Mouse (Mus musculus): ENCODE measurements around the gene Prrx2. TPM values are rescaled to one million over a fixed set of nuclear protein-coding genes. Genes with fewer than 3 reads are reported as not detected.

The Prrx2 gene
- total RNA-seq, 2 experiments from 2014 or later = 0.46 to 2.2 TPM

DNA sequence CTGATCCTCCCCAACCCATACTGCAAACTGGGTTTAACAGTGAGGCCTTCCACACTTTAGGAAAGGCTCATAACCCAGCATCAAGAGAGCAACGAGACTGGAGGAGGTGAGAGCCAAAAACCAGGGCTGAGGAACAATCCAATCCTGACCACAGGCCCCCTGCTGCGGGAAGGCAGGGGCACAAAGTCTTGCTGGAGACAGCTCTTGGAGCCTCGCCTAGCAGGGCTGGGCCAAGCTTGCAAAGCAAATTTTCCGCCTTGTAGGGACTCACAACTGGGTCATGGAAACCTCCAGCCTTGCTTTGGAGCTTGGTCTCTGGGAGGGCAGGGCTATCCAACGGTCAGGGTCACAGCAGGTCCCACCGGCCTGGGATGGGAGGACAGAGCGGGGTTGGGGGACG is 36.1 kb downstream of the Prrx2 start:
- peak in 1 of 2 experiments; percentile 30 for DNase-seq

DNA sequence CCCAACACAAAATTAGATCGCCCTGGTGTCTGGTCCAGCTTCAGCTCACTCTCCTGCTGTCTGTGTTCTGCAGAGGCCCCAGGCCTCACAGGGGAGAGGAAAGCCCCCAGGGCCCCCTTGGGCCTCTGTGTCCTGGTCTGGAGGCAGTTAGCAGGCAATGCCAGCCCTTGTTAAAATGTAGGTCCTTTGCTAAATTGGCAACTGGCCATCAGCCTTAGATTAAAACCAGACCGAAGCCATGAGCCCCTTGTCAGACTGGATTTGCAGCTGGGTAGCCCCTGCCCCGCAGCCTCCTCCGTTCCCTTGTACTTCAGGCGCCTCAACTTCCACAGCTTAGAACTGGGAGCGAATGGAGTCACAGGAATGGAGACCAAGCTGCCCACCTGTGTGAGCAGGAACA is 37.9 kb downstream of the Prrx2 start:
- no peak for DNase-seq

GRCm38 (mm10) chr2:30874445-30874844 is 39.7 kb downstream of the Prrx2 start:
- DNase-seq = no peak

- no peak for DNase-seq
Measured at GRCm38 (mm10) chr2:30875096-30875495, 40.3 kb downstream of the Prrx2 start.

GRCm38 (mm10) chr2:30875621-30876432 is 41.1 kb downstream of the Prrx2 start:
- no peak for DNase-seq

GRCm38 (mm10) chr2:30879481-30879880 is 44.7 kb downstream of the Prrx2 start:
- no peak for DNase-seq

DNA sequence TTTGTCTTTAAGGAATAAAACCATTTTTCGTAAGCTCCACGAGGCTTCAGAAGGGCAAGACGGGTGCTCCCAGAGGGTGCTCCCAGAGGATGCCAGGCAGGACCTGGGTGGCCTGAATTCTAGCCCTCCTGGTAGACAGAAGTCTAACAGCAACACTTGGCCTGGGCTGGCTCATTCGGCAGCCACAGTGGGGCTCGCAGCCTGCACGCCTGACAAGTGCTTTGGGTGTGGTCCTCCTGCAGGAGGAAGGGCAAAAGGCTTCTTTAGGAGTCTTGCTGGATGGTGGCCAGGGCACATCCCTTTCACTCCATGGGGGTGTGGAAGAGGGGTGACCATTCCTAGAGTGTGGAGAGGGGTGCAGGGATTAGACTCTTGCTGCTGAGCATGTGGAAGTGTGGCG is 46.4 kb downstream of the Prrx2 start:
- DNase-seq = no peak

DNA sequence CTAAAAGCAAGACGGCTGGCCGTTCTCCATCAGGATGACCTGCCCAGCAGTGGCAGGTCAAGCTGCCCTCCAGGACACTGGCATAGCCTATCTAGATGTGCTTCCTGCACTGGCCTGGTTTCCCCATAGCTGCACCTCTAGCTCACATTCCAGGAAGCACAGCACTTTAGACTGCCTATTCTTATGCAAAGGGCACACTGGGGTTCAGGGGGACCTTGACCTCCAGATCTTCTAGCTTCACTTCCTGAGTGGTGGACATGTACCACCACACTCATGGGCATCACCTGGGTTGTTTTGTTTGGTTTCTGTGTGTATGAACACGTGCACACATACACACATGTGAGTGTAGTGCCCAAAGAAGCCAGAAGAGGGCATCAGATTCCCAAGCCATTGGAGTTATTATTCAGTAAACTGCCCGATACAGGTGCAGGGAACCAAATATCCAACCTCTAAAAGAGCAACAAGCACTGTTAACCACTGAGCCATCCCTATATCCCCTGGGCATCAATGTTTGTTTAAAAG is 50.1 kb downstream of the Prrx2 start:
- no peak for DNase-seq

DNA sequence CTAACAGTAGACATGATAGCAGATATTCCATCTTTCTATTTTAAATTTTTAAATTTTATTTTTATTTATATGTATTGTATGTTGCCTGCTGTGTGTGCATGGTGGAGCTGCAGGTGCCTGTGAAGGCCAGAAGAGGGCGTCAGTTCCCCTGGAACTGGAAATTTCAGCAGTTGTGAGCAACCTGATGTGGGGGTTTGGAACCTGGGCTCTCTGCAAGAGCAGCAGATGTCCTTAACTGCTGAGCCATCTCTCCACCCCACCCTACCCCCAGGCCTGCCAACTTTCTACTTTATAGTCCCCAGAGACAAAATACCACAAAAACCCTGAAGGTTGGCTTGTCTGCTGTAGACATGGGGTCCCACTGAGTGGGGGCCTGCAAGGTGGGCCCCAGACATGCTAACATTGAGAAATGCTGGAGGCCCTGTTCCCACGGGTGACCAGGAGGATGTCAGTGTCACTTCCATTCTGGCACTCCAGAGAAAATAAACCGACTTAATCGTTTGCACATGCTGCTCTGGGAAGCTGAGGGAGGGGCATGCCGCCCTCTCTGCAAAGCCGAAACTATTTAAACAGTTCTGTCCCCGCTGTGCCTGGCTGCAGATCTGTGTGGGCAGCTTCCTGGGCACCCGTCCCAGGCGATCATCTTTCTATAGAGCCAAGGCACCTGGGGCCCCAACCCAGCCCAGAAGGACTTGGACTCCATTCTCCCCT is 50.8 kb downstream of the Prrx2 start:
- no peak for DNase-seq

DNA sequence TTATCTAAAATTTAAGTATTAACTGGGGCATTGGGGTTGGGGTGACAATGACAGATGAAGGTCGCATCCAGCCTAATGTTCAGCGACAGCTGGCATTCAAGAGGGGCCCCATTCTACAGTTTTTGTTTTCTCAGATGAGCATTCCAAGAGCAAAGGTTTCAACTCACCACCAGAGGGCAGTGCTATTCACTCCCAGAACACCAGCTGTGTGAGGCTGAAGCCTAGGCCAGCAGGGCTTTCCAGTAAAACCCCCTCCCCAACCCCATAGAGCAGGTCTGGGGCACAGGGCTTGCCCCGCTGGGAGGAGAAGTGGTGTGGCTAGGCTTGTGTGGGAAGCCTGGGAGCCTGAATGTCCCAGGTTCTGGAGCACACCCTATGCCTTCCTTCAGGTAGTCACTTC is 56.2 kb downstream of the Prrx2 start:
- peak; percentile 51 to 61 for DNase-seq

DNA sequence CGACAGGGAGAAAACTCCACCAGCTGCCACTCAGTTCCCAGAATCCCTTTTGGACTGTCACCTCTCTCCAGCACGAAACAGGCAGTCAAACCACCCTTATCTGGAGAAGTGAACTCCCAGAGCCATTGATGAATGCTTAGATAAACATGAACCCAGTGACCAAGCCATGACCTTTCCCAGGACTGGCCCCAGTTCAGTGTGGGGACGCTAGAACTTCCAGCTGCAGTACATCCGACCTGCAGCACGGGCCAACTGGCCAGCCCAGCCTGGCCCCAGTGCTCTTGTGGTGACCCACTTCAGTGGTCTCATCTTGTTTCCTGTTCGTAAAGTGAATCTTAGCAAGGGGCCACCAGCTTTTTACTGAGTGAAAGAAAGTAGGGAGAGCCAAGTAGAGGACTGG is 58.6 kb downstream of the Prrx2 start:
- DNase-seq = peak in 1 of 2 experiments; percentile 42

- no peak for DNase-seq
Measured at GRCm38 (mm10) chr2:30893946-30894345, 59.2 kb downstream of the Prrx2 start.

DNA sequence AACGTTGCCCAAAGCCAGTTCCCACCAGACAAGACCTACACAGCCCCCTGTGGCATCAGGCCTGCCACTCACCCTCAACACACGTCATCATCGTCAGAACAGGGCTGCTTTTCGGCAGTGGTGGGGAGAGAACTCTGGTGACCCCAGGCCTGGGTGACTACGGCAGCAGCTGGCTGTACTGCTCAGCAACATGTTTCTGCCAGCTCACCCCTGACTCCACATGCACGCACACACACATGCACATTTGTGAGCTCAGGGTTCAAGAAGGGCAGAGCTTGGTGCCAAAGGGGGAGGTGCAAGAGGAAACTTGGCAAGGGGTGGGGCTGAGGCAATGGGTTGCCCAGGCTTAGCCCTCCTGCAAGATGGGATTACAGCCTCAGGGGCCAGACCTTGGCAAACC is 62.5 kb downstream of the Prrx2 start:
- no peak for DNase-seq

DNA sequence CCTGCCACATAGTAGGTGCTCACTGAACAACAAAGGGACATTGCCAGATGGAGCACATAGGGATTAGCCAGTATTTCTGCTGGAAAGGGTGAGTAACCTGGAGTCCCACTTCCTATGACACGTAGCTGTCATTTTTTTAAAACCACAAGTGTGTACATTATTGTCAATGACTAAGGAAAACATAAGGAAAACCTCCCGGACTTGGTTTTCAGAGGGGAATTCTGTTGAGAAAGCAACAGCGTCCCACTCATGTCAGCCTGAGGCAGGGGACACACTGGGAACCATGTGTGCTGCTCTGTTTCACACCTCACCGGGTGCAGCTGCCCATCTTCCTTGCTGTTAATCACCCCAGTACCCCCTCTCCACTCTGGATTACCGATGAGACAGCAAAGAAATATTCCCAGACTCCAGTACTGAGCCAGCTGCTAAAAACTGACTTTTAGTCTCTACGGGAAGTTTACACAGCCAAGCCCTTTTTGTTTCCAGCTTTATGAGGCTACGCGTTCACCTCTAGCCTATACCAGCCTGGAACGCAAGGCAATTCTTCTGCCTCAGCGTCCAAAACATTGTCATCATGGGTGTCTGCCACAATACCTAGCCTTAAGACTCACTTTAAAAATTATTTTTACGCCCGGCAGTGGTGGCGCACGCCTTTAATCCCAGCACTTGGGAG is 64.8 kb downstream of the Prrx2 start:
- DNase-seq = no peak

- no peak for DNase-seq
Measured at GRCm38 (mm10) chr2:30901646-30902160, 66.9 kb downstream of the Prrx2 start.

DNA sequence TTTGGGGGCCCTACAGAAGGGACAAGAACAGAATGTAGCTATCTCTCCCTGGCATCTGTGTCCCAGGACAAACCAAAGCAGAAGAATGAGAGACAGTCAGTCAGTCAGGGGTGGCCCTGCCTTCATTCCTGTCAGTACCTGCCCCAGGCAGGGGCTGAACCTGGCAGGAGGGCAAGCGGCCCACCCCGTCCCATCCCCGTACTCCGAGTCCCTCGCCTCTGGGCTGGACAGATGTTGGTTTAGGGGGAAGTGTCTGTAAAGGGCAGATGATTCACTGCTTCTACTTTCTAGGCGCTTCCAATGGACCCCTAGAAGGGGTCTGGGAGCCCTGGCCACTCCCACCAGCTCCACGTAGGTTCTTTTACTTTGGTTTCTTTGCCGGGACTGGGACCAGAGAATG is 67.5 kb downstream of the Prrx2 start:
- no peak for DNase-seq

DNA sequence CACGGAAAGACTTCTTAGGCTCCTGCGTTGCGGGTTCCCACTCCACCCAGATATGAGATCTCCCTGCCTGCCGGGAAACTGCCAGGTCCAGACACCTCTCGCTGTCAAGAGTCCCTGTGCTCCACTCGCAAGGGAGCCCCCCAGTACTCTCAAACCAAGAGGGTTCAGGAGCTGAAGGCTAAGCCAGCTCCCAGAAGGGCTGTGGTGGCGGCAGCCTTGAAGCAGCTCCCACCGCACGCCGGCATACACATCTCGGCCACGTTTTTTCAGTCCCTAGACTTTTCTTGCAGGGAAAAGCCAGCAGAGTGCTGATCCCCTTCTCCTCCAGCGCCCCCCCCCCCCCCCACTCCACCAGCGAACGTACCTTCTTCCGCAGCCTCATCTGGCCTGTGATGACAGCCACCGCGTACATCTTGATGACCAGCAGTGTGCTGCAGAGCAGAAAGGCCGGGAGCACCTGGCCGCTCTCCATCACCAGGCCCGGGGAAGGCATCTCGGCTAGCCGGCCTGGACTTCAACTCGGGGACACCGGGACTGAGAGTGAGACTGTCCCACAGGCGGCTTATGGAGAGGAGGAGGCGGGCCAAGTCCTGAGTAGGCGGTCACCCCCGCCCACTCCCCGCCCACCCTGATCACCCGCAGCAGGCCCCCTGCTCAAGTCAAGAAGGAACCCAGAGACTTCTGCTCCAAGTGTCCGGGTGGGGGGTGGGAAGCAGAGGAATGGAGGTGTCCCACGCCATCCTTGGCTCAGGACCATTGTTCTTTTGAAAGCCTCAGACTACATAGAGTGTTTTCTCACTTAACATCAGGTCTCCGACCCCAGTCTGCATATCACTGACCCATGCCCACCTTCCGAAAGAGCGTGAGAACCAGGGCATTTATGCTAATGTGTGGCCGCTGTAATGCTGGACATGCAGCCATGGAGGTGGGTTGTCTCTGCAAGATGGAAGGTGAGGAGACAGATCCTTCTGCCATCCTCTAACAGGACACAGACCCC is 68.3 kb downstream of the Prrx2 start:
- DNase-seq = peak in 1 of 2 experiments; percentile 18

DNA sequence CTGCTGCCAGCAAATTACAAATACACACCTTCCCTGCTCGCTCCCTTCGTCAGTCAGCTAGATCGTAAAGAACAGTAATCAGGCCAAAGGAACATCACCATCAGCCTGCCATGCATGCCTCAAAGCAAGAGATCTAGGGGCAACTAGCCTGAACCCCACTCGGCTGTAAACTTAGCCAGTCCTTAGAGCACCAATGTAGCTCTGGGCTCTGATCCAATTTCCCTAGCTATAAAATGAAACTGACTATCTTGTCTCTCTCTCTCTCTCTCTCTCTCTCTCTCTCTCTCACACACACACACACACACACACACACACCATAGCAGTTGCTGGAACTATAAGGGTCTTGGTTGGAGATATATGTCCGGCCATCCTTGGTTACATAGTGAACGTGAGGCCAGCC is 69.5 kb downstream of the Prrx2 start:
- DNase-seq = no peak

- DNase-seq = peak; percentile 35 to 77
Measured at GRCm38 (mm10) chr2:30904991-30905390, 70.2 kb downstream of the Prrx2 start.

GRCm38 (mm10) chr2:30905906-30906305 is 71.1 kb downstream of the Prrx2 start:
- no peak for DNase-seq

GRCm38 (mm10) chr2:30906641-30907040 is 71.9 kb downstream of the Prrx2 start:
- DNase-seq = no peak
